Mouse (Mus musculus): ENCODE measurements at regions not wholly inside any gene's neighbourhood (a gene's known extent, or its start where the extent isn't known, plus 50 kb on each side); places are given as distances from the start of the nearest gene placed in this dataset.

DNA sequence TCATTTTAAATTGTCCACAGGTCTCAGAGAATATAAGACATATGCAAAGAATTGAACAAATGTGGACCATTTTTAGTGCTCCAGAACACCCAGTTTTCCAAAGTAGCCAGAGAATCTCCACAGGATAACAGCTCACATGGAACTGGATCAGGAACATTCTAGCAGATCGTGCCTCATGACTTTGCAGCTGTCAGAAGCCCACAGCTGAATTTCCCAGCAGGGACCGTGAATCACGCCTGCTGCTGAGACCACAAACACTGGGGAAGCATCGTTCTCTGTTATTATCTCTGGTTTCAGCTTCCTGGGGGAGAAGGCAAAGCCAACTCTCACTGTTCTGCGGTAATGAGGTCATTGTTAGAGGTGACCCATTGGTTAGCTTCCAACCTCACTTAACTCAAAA lies 60.4 kb upstream of the Gpr139 start:
- DNase-seq, result no peak

DNA sequence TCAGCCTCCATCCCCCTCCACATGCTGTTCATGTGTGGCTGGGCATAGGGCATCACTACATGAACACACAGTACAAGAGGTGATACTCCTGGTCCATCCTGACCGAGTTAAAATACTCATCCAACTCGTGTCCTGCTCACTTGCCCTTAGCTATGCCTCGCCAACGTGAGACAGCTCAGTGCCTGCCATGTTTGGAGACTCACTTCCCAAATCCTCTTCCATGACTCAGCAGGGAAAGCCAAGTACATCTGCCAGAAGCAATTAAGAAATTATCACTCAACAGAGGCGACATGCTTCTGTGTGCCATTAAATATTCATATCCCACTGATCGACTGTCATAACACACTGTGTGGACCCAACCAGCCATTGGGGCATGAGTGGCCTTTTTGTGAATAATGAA lies 51.9 kb upstream of the Gpr139 start:
- no peak for DNase-seq
